Mouse (Mus musculus) small intestine, adult 2 months (tissue): ENCODE measurements around the gene Rbm7.

ENCODE experiments used
- CTCF ChIP-seq: fragments of 200-500 bp; IDR thresholded peaks from 2 replicates; pipeline ENCODE4 v1.5.1; 2012; ENCODE audit warnings: low read depth, mild to moderate bottlenecking, control low read depth, inconsistent platforms, low read length, moderate library complexity, mixed read lengths; ENCODE audit not compliant: insufficient replicate concordance, insufficient read length; ENCODE audit errors: extremely low read depth
- POLR2A ChIP-seq: fragments of 200-500 bp; IDR thresholded peaks from 2 replicates; pipeline ENCODE4 v1.6.1; 2012; ENCODE audit warnings: low read depth, mild to moderate bottlenecking, control low read depth, inconsistent platforms, low read length, moderate library complexity

GRCm38 (mm10) chr9:48465671-48466070 is 29.4 kb downstream of the Rbm7 start:
- TF ChIP-seq CTCF, result peak; percentile 52; the same call in 1 of the 2 replicates
- TF ChIP-seq POLR2A, result no peak
